Mouse (Mus musculus) testis, postnatal 14 days (tissue): ENCODE results near the gene Kif18a.

ENCODE experiments used
- DNase-seq: peaks from one replicate; pipeline ENCODE4 v3.0.0; 2021; ENCODE audit warnings: low spot score

Gene Kif18a

GRCm38 (mm10) chr2:109280600-109281340, at the start of gene Kif18a, which contains the start of gene Mettl15:
Gene Kif18a, plus strand, starts transcription at chr2:109280738.
Gene Mettl15, minus strand, starts transcription at chr2:109280748.
- DNase-seq: peak; percentile 97

DNA sequence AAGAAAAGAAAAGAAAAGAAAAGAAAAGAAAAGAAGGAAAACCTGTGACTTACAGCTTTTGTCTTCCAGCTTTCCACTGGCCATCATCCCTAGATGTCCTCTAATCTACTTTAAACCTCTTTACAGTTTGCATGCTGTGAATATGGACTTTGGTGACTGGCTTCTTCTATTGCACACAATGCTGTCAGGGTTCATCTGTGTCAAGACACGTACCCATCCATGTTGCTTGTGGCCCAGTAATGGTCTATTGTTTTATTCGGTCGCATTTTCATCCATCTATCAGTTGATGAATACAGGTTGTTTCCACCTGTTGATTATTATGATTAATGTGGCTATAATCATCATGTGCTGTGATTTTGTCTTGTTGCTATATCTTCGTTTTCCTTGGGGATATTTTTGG, 46.7 kb upstream of the Kif18a start:
- no peak for DNase-seq

DNA sequence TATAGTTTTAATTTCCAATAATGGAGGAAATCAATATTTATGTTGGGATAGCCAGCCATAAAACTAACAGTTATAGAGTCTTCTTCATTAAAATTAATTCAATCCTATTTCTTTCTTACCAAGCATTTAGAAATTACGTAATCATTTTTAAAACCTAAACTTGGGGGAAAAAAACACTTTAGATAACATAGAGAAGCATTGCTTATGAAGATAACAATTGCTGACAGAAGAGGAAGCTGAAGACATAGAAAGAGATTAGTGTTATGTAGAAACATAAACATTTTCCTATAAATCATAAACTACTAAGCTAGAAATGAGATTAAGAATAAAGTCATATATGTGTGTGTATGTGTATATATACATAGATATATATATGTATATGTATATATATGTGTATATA, 44.8 kb upstream of the Kif18a start:
- DNase-seq: no peak

- DNase-seq: no peak
Observed at GRCm38 (mm10) chr2:109241947-109242346, 38.6 kb upstream of the Kif18a start.

GRCm38 (mm10) chr2:109262779-109263178, 17.8 kb upstream of the Kif18a start:
- DNase-seq: no peak

DNA sequence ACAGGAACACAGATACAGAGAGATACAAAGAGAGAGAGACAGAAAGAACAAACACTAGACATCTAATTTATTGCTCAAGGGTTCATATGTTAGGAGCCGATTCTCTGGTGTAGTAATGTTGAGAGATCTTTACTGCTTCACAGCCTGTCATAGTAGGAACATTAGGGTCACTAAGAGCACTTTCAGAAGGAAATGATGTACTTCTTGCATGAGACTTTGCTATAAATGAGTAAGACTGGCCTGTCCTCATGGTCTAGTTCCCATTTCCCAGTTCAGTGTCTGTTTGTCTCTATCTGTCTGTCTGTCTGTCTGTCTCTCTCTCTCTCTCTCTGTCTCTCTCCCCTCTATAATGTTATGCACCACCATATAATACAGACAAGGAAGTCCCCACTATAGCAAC, 7.4 kb upstream of the Kif18a start:
- DNase-seq: no peak

DNA sequence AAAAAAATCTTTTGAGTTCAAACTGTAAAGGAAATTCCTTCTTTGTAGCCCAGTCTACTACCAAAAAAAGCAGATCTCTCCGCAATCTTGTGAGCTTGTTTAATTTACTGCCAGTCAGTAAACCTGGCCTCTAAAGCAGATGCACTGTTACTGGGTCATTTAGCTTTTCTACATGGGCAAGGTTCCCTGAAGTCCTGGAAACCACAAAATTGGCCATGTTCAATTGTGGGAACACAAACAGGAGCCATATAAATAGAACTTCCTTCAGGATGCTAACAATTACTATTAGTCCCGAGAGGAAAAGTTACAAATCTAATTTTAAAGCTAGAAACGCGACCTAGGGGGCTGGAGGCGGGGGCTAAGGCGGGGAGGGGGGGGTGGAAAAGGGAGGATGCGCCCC, 2.9 kb upstream of the Kif18a start:
- no peak for DNase-seq

DNA sequence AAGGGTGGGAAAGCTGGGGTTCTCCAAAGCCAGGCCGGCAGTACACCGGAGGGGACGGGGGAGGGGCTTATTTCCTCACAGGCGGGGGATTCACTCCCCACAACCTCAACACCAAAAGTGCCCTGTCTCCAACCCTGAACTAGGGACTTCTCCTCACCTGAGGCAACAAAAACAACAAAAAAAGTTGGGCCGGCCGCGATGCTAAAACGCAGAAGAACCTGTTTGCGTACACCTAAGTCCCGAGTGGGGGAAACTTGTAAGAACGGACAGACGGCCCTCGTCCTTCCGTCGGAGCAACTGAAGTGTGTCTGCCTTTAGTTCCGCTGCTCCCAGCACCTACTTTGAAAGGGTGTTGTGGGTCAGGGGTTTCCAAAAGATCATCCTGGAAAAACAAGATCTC, 2.5 kb upstream of the Kif18a start:
- peak; percentile 78 for DNase-seq

GRCm38 (mm10) chr2:109280272-109280599, 302 bp upstream of the Kif18a start:
- DNase-seq: no peak

DNA sequence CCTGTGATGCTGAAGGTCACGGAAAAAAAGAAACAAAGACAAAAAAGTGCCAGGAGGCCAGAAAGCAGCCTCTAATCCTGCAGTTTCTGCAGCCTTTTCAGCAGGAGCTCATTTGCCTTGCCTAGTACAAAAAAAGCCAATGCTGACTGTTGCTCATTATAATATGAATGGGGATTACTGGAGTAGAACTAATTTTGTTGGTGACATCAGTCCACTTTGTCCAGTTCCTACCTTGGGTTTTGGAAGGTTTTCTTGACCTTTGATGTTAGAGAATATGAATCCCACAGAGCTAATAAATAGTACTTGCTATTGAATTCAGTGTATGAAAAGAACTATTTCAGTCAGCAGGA, 778 bp downstream of the Kif18a start:
- no peak for DNase-seq

- DNase-seq: no peak
Observed at GRCm38 (mm10) chr2:109284121-109284520, 3.6 kb downstream of the Kif18a start.

DNA sequence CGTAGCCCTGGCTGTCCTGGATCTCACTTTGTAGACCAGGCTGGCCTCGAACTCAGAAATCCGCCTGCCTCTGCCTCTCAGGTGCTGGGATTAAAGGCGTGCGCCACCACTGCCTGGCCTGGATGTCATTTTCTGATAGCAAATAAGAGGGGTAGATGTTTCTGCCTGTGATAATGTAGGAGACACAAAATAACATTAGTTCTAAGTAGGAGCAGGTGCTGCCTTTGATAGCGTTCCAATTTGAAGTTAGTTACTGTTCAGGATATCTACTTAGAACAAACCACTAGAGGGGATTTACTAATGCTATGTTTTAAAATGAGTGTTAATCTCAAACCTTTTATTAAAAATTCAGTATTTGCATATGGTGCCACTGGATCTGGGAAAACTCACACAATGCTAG, 8.8 kb downstream of the Kif18a start:
- no peak for DNase-seq

DNA sequence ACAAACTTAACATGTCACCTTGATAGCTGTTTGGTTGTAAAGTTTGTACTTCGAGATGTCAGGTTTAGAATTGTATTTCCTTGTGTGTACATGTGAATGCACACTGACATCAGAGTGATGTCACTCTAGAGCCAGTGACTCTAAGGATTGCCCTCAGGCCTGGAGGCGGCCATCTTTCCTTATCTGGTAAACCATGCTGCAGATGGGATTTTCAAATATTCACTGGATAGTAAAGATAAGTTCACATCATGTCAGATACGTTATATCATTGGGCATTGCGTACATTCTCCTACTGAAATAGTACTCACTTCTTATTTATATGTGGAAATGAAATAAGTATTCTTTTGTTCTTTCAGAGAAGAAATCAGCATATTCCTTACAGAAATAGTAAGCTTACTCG, 15.7 kb downstream of the Kif18a start:
- no peak for DNase-seq

GRCm38 (mm10) chr2:109298160-109298559, 17.6 kb downstream of the Kif18a start:
- DNase-seq: no peak

- no peak for DNase-seq
Observed at GRCm38 (mm10) chr2:109302234-109302633, 21.7 kb downstream of the Kif18a start.

DNA sequence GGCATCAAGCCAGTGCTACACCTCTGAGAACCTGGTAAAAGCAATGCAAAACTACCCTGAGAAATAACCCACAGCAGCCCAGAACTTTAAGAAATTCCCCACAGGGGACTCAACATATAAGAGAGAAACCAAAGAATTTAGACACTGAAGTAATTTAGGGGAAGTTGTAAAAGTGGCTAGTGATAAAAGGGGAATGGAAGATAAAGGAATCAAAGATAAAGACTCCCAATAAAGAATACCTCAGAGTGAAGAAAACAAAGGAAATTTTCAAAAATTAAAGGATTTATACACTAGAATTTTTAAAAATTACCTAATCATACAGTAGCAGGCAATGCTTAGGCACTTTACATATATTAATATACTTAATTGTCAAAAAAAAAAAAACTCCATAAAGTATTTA, 23.1 kb downstream of the Kif18a start:
- DNase-seq: no peak

DNA sequence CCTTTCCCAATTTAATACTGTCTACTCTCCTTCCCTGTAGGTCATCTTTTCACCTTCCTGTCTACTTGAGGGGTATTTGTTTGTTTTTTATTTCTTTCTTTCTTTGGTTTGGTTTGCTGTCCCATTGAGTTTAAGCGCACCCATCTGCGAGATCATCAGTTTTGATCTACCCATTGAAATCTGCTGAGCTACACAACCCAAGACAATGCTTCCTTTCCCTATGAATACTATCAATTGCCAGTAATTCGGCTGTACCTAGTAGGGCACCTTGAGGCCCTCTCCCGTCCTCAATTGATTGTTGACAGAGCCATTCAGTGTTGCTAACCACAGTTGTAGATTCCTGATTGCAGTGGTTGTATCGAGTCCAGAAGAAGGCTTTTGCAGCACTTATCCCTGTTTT, 30.8 kb downstream of the Kif18a start:
- DNase-seq: no peak

- DNase-seq: no peak
Observed at GRCm38 (mm10) chr2:109331807-109332206, 51.3 kb downstream of the Kif18a start.

DNA sequence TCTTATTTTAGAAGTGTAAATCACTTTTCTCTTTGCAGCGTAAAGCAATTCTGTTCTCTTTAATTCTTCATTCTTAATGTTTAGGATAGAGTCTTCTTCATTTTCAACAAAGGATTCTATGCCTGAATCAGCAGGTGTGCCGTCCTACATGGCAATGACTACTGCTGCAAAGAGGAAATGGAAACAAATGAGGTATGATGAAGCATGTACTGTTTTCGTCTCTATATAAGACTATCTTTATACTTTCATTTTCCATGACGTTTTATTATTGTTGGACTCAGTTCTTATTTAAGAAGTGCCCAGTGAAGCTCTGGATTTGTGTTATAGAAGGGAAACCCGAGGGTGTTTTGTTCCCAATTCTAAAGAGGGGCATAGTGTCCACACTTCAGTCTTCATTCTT, 53.7 kb downstream of the Kif18a start:
- DNase-seq: no peak

GRCm38 (mm10) chr2:109335765-109336164, 55.2 kb downstream of the Kif18a start:
- no peak for DNase-seq

DNA sequence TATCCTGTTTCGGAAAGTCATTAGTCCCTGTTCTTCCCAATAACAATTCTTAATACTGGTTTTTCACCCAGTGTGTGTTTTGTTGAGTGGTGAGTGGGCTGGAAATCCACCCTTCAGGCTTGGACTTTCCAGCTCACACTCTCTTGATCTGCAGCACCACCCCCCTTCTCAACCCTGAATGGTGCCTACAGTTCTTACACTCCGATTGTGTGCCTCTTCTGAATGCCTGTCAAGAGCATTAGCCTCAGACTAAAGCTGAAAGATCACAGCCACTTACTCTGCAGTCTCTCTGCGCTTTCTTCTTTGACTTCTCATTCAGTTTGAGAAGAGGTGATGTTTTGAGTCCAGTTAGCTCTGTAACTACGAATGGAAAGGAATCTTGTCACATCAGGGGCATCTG, 64.8 kb downstream of the Kif18a start:
- DNase-seq: no peak

DNA sequence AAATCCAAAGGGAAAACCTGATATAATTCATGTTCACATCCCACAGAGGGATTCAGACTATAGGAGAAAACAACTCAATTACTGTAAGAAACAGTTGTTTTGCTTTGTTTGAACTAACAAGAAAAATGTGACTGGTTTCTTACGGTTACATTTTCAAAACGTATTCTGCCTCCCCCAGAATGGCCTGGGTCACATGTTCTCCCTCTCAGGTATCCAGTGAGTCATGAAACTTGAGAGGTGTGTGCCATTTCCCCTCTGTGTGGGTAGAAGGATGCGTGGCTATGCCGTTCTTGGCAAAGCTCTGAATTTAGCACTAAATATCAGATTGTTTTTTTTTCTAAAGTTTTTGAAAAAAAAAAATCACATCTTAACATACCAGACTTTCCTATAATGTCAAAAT, 68.2 kb downstream of the Kif18a start:
- no peak for DNase-seq

- no peak for DNase-seq
Observed at GRCm38 (mm10) chr2:109358456-109359141, 78.1 kb downstream of the Kif18a start.

DNA sequence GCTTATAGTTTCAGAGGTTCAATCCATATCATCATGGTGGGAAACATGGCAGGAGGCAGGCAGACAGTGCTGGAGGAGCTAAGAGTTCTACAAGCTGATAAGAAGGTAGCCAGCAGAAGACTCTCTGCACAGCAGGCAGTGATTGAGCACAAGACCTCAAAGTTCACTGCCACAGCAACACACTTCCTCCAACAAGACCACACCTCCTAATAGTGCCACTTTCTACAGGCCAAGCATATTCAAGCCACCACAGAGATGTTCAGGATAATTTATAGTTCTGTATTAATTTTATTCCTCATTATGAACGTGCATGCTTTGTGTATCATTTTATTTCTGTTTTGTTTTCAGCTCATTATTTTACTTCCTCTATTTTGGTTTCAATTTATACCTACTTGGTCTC, 85.4 kb downstream of the Kif18a start:
- no peak for DNase-seq
